Mouse (Mus musculus) erythroblast, embryonic 14.5 days (primary cell): Measurements from ENCODE around the gene Limk2.

Experiments
- GATA1 ChIP-seq: IDR thresholded peaks from 2 replicates; pipeline ENCODE4 v1.6.1; 2012; ENCODE audit warnings: low read length, inconsistent platforms, mixed read lengths
- TAL1 ChIP-seq: IDR thresholded peaks from 3 replicates; pipeline ENCODE4 v1.6.1; 2012; ENCODE audit warnings: low read length, inconsistent platforms, mixed read lengths

DNA sequence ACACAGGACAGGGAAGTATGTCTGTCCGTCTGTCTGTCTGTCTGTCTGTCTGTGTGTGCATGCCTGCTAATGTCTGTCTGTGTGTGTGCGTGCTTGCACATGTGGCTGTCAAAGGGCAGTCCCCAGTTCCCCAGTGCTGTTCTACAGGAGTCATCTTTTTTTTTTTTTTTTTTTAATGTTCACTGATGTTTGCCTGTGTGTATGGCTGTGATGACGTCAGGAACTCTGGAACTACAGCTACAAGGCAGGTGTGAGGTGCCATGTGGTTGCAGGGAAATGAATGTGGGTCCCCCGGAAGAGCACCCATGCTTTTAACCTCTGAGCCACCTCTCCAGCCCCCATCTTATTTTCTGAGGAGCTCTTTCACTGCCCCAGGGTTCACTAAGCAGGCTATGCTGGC lies 99.1 kb downstream of the Limk2 start:
- TF ChIP-seq GATA1: no peak
- TF ChIP-seq TAL1: no peak
